Mouse (Mus musculus) liver, embryonic 14.5 days (tissue): ENCODE measurements around the gene Fetub.

Experiments used
- CTCF ChIP-seq: IDR thresholded peaks from 2 replicates; pipeline ENCODE4 v1.5.1; 2016; ENCODE audit warnings: antibody characterized with exemption, low read depth, control low read depth
- EP300 ChIP-seq: IDR thresholded peaks from 2 replicates; pipeline ENCODE4 v1.6.1; 2016; ENCODE audit warnings: antibody characterized with exemption, low read depth

- TF ChIP-seq EP300 (no peak), CTCF (no peak)
Observed at GRCm38 (mm10) chr16:22883441-22883840, 34.7 kb upstream of the Fetub start.
